Mouse (Mus musculus) urinary bladder, postnatal 25 days (tissue): ENCODE data around the gene Ybx3.

Experiments used
- DNase-seq: peaks from one replicate; pipeline ENCODE4 v3.0.0; 2022; ENCODE audit warnings: low spot score

Gene Ybx3

DNA sequence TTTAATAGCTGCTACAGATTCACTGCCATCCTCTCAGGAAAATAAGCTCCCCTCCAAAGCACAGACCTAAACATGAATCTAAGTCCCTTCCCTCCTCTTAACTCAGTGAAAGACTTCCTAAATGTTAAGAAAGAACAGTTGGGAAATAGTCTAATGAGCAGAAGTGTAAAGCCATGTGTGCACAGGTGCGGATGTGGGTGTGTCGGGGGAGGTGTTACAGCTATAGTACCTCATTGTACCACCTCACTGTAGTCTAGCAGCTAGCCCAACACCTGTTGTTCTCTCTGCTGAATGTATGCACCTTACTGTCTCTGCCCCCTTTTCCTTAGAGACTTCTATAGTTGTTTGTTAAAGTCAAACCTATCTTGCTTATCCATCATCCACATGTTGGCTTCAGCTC lies 61.2 kb downstream of the Ybx3 start:
- no peak for DNase-seq

DNA sequence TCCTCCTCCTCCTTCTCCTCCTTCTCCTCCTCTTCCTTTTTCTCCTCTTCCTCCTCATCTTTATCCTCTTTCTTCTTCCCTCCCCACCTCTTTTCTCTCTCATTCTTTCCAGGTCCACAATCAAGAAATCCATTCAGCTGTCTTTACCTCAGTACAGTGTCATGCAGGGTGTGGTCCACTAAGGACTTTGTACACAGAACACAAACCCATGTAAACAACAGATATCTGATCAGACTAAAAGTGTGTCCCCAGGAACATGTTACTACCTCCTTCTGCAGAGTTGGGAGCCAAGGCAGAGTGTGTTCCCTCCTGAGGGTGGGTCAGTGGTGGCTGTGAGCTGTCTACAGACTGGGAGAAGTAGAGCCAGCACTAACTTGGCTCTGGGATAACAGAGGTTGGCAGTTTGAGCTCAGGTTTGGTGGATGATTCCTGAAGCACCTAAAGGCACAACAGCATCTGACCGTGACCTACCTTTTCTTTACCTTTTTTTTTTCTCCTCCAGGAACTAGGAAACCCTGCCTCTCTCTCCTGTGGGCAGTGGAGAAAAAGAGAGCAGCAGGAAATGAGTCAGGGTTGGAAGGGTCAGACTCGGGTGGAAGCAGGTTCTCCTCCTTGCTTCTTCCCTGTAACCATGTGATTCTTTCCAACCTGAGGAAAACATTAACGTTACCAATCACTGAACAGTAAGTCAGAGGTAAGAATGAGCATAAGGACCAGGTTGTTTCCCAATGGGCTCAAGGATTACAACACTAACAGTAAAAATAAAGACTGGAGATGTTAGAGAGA lies 66.2 kb downstream of the Ybx3 start:
- DNase-seq = no peak

DNA sequence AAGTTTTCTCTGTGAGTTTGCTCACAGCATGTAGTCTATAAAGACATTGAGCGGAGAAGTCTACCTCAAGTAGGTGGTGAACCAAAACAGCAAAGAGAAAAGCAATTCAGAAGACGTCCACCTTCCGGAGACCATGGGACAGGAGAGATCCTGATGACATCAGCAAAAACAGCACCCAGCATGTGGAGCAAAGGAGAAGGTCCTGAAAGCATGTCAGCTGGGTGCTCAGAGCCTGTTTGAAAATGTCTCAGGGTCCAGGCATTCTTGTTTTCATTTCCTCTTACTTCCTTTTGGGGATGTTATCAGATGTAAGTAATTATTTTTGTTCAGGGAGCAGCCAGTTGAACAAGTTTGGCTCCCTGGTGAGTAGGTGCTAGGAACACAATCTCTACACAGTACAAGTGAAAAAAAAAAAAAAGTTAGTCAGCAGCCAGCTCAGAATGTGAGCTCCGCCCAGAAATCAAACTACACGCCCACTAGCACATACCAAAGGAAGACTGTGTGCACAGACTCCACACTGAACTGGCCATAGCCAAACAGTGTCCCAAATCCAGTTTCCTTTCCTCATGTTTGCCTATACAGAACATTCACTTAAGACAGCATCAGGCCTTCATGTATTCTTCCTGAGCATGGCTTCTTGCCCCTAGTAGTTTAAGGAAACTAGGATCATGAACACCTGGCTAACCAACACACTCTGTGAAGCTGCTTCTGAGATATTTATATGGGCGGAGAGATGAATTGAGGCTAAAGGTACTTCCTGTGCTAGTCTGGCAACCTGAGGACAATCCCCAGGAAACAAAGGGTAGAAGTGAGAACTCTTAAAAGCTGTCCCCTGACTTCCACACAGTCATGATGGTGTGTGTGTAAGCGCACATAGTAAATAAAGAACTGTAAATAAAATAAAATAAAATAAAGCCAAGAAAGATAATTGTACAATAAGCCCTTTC lies 71.8 kb downstream of the Ybx3 start:
- DNase-seq = no peak
